In the genomic region with DNA sequence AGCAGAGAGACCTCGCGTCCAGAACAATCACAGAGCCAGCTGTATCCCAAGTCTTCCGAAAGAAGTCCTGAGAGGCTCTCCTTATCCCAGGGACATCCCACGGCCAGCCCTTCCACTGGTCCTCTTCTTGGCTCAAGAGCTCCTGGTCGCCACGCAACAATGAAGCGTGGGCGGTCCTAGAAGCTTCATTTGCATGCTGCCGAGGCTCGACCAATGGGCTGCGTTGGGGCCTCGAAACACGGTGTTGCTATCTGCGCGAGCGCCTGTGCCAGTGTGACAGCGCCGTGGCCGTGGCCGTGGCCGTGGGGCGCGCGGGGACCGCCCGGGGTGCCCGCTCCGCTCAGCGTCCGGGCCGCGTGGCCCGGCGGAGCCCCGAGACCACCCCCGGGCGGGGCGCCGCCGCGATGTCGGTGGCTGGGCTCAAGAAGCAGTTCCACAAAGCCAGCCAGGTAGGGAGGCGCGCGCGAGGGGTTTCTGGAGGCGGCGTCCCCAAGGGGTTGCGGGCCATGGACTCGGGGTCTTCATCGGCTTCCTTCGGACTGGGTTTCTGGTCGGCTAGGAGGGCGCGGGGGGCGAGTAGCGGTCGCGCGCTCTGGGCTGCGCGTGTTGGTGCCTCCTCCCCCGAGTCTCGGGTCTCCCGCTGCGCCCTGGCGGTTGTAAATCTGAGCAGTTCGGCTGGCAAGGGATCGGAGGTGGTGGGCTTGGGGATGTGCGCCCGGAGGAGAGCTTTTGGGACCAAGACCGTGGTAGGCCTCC, we compare ENCODE assay signal across 8 mouse cellular contexts. TPM values are rescaled to one million over a fixed set of nuclear protein-coding genes. Genes with fewer than 3 reads are reported as not detected.
DNase-seq lines count a peak whose midpoint lies in the region; ATAC-seq lines count a peak whose summit lies in the region.

No protein-coding gene starts in this region.

- peak overlapping the region; percentile 85 for H3K9ac ChIP-seq in hindbrain, embryonic 14.5 days
- H3K9ac ChIP-seq in lung, embryonic 16.5 days (ENCODE audit: low read length), result peak overlapping the region; percentile 60

- no peaks in the 10 kb centered on the region for H3K9me3 ChIP-seq in hindbrain, embryonic 14.5 days (ENCODE audit: control insufficient read depth, low read length)
- H3K9me3 ChIP-seq in lung, embryonic 16.5 days (ENCODE audit: control insufficient read depth, low read length), result no peaks in the 10 kb centered on the region

- H3K4me3 ChIP-seq in hindbrain, embryonic 14.5 days (replicated peaks; ENCODE audit: low read length), result peak overlapping the region; percentile 84
- H3K4me3 ChIP-seq in lung, embryonic 16.5 days (ENCODE audit: low read length), result peak overlapping the region; percentile 69

- under 1% methylated on average over 72 of the region's 72 CpGs for WGBS in hindbrain, embryonic 14.5 days
- under 1% methylated on average over 71 of the region's 72 CpGs for WGBS in lung, embryonic 16.5 days

- no peaks in the 10 kb centered on the region for H3K27me3 ChIP-seq in hindbrain, embryonic 14.5 days (ENCODE audit: control insufficient read depth, insufficient read depth, low read length)
- peaks cover 5% of the 10 kb centered on the region for H3K27me3 ChIP-seq in lung, embryonic 16.5 days (ENCODE audit: control insufficient read depth, insufficient read depth, low read depth, low read length)

- H3K4me1 ChIP-seq in hindbrain, embryonic 14.5 days (replicated peaks; ENCODE audit: control insufficient read depth, insufficient read depth, low read length), result peaks cover 15% of the 10 kb centered on the region; the same call in 1 of the 2 replicates
- 0 out of 2 replicates have a peak, but pooled peaks cover 2% of the 10 kb centered on the region for H3K4me1 ChIP-seq in lung, embryonic 16.5 days (replicated peaks; ENCODE audit: control insufficient read depth, insufficient read depth, low read length)

- no peaks in the 10 kb centered on the region for H3K36me3 ChIP-seq in hindbrain, embryonic 14.5 days (replicated peaks; ENCODE audit: control insufficient read depth, insufficient read depth)
- no peaks in the 10 kb centered on the region for H3K36me3 ChIP-seq in lung, embryonic 16.5 days (ENCODE audit: control insufficient read depth, insufficient read depth, low read length)

- H3K4me2 ChIP-seq in hindbrain, embryonic 14.5 days (replicated peaks), result peak overlapping the region; percentile 79
- H3K4me2 ChIP-seq in lung, embryonic 16.5 days (ENCODE audit: low read depth, low read length), result peak overlapping the region; percentile 100

- peak; percentile 94 for DNase-seq in ZHBTc4 (ENCODE audit: low read depth, low spot score)
- DNase-seq in cerebellum, postnatal 25 days, result peak; percentile 84 to 91
- peak; percentile 89 to 93 for DNase-seq in frontal cortex, postnatal 36 days (ENCODE audit: low spot score in 2 of 2)
- peak; percentile 86 for DNase-seq in hindbrain, embryonic 14.5 days (ENCODE audit: low spot score)
- peak; percentile 75 to 87 for DNase-seq in layer of hippocampus, postnatal 10 days (ENCODE audit: low spot score in 2 of 2)
- peak; percentile 82 for DNase-seq in ovary, postnatal 36 days (ENCODE audit: low spot score)
- DNase-seq in urinary bladder, adult 2 months (ENCODE audit: low spot score), result peak; percentile 64

- peak; percentile 98 for ATAC-seq in hindbrain, embryonic 14.5 days (ENCODE audit: low FRiP score)
- peak; percentile 99 for ATAC-seq in lung, embryonic 16.5 days (ENCODE audit: low read depth)

- H3K27ac ChIP-seq in hindbrain, embryonic 14.5 days, result peak overlapping the region; percentile 79
- no peak overlapping the region for H3K27ac ChIP-seq in lung, embryonic 16.5 days (ENCODE audit: low read length)

RNA-seq across cellular contexts. Expression of a gene that starts 1.1 kb away (rescaled TPM):
- 72.2 and 77.9 TPM in 2 replicates for polyA plus RNA-seq in hindbrain, embryonic 14.5 days (2014; fragmentation: Nextera tagmentation; extraction: Ambion mirVana)
- total RNA-seq in layer of hippocampus, postnatal 10 days (2021), result 10 to 100 TPM; 55.0 to 57.0 TPM
- polyA plus RNA-seq in lung, embryonic 16.5 days (2015; fragmentation: Nextera tagmentation; extraction: Ambion mirVana), result 2.0 and 2.9 TPM in 2 replicates
- polyA plus RNA-seq in urinary bladder, adult 2 months (2012; rRNA removed), result 28.4 and 33.2 TPM in 2 replicates
